20 mouse cellular contexts compared by ENCODE assay signal in genomic region chr7:24859234-24859633, GRCm38 (mm10). TPM values are rescaled to one million over a fixed set of nuclear protein-coding genes. Genes with fewer than 3 reads are reported as not detected.
DNase-seq lines count a peak whose midpoint lies in the region; ATAC-seq lines count a peak whose summit lies in the region.
"Had no signal": no experiment of that assay in that cellular context is flagged by ENCODE, and none has a peak within 500 bp of the region (broad histone marks: within the 10 kb centered on the region; RNA-seq: fewer than 3 reads in every experiment).

No protein-coding gene starts in this region.

- H3K4me3 ChIP-seq in lung, embryonic 15.5 days = no peak overlapping the region
- no peak overlapping the region for H3K4me3 ChIP-seq in liver, embryonic 12.5 days
- H3K4me3 ChIP-seq in stomach, embryonic 15.5 days (replicated peaks) = no peak overlapping the region
- H3K4me3 ChIP-seq: forebrain, embryonic 13.5 days; limb, embryonic 13.5 days; midbrain, embryonic 13.5 days had no signal

- H3K36me3 ChIP-seq in lung, embryonic 15.5 days = no peaks in the 10 kb centered on the region
- H3K36me3 ChIP-seq in liver, embryonic 12.5 days = no peaks in the 10 kb centered on the region
- H3K36me3 ChIP-seq in stomach, embryonic 15.5 days = no peaks in the 10 kb centered on the region
- H3K36me3 ChIP-seq: limb, embryonic 13.5 days; midbrain, embryonic 13.5 days had no signal

- no peaks in the 10 kb centered on the region for H3K9me3 ChIP-seq in lung, embryonic 15.5 days
- no peaks in the 10 kb centered on the region for H3K9me3 ChIP-seq in liver, embryonic 12.5 days (replicated peaks)
- no peaks in the 10 kb centered on the region for H3K9me3 ChIP-seq in stomach, embryonic 15.5 days
- H3K9me3 ChIP-seq: forebrain, embryonic 13.5 days; limb, embryonic 13.5 days; midbrain, embryonic 13.5 days had no signal

- peak; percentile 27; the same call in 1 of the 2 replicates for ATAC-seq in lung, embryonic 15.5 days (ENCODE audit: borderline replicate concordance, extremely low read depth, low FRiP score, low TSS enrichment)
- peak; percentile 100 for ATAC-seq in liver, embryonic 12.5 days
- peak; percentile 90; the same call in 1 of the 2 replicates for ATAC-seq in stomach, embryonic 15.5 days (ENCODE audit: insufficient read depth, low FRiP score, low read depth)
- ATAC-seq: forebrain, embryonic 13.5 days; midbrain, embryonic 13.5 days had no signal

- no peak overlapping the region for H3K9ac ChIP-seq in lung, embryonic 15.5 days
- H3K9ac ChIP-seq in liver, embryonic 12.5 days = peak overlapping the region; percentile 65
- H3K9ac ChIP-seq in stomach, embryonic 15.5 days = no peak overlapping the region
- H3K9ac ChIP-seq: forebrain, embryonic 13.5 days; limb, embryonic 13.5 days; midbrain, embryonic 13.5 days had no signal

- no peak overlapping the region for H3K4me2 ChIP-seq in lung, embryonic 15.5 days
- peak overlapping the region; percentile 46 for H3K4me2 ChIP-seq in liver, embryonic 12.5 days
- no peak overlapping the region for H3K4me2 ChIP-seq in stomach, embryonic 15.5 days
- H3K4me2 ChIP-seq: forebrain, embryonic 13.5 days; limb, embryonic 13.5 days; midbrain, embryonic 13.5 days had no signal

- H3K4me1 ChIP-seq in lung, embryonic 15.5 days = no peaks in the 10 kb centered on the region
- peaks cover 81% of the 10 kb centered on the region for H3K4me1 ChIP-seq in liver, embryonic 12.5 days
- no peaks in the 10 kb centered on the region for H3K4me1 ChIP-seq in stomach, embryonic 15.5 days
- H3K4me1 ChIP-seq: limb, embryonic 13.5 days; midbrain, embryonic 13.5 days had no signal

- no peak overlapping the region for H3K27ac ChIP-seq in lung, embryonic 15.5 days
- peak overlapping the region; percentile 96 for H3K27ac ChIP-seq in liver, embryonic 12.5 days
- no peak overlapping the region for H3K27ac ChIP-seq in stomach, embryonic 15.5 days
- H3K27ac ChIP-seq: forebrain, embryonic 13.5 days; limb, embryonic 13.5 days; midbrain, embryonic 13.5 days had no signal

- no peaks in the 10 kb centered on the region for H3K27me3 ChIP-seq in lung, embryonic 15.5 days
- no peaks in the 10 kb centered on the region; the same call in 1 of the 2 replicates for H3K27me3 ChIP-seq in liver, embryonic 12.5 days (replicated peaks)
- no peaks in the 10 kb centered on the region for H3K27me3 ChIP-seq in stomach, embryonic 15.5 days (replicated peaks)
- H3K27me3 ChIP-seq: forebrain, embryonic 13.5 days; limb, embryonic 13.5 days; midbrain, embryonic 13.5 days had no signal

- DNase-seq in lung, adult 18-20 months = no peak
- DNase-seq in c-Kit-positive CD71-positive TER-119-negative erythroid progenitor cells, embryonic 14.5 days (ENCODE audit: low read depth) = peak; percentile 48
- no peak for DNase-seq in gastrocnemius, postnatal 14 days
- no peak for DNase-seq in cerebellum, adult 11-12 months
- DNase-seq: adrenal gland, postnatal 36 days; cerebellum, adult 11 months; heart, adult 18-20 months; heart, postnatal 36 days; lung, postnatal 14 days; right cerebral cortex, adult 18-20 months had no signal

- WGBS in lung, embryonic 15.5 days = 69% methylated on average over 5 of the region's 5 CpGs
- 27% methylated on average over 5 of the region's 5 CpGs for WGBS in liver, embryonic 12.5 days (ENCODE audit: insufficient replicate concordance)
- 68% methylated on average over 5 of the region's 5 CpGs for WGBS in stomach, embryonic 15.5 days

- intact Hi-C loops in gastrocnemius, postnatal 14 days (cut with DNase I; ENCODE audit: low total_unique reads) = no loop called here

RNA-seq across cellular contexts. Expression of gene Gm9844, which starts 2.8 kb away (rescaled TPM):
- 14.1 and 18.4 TPM in 2 replicates for polyA plus RNA-seq in lung, embryonic 15.5 days (2015; fragmentation: Nextera tagmentation; extraction: Ambion mirVana)
- polyA plus RNA-seq in liver, embryonic 12.5 days (2016; fragmentation: Nextera tagmentation; extraction: Ambion mirVana) = 3.0 and 3.4 TPM in 2 replicates
- 13.5 and 34.6 TPM in 2 replicates for polyA plus RNA-seq in stomach, embryonic 15.5 days (2015; fragmentation: Nextera tagmentation; extraction: Ambion mirVana)
- 1 to 10 TPM in 1 of 2 experiments, not detected in 1; 1.0 TPM for total RNA-seq in gastrocnemius, postnatal 14 days (2021)
- total RNA-seq: adrenal gland, postnatal 36 days; heart, adult 18-20 months; heart, postnatal 36 days; layer of hippocampus, adult 8-10 months had no signal

RNA-seq across cellular contexts. Expression of gene Lypd4, which starts 10.5 kb away (rescaled TPM):
- not detected in 2 replicates for polyA plus RNA-seq in lung, embryonic 15.5 days (2015; fragmentation: Nextera tagmentation; extraction: Ambion mirVana)
- not detected in 2 replicates for polyA plus RNA-seq in liver, embryonic 12.5 days (2016; fragmentation: Nextera tagmentation; extraction: Ambion mirVana)
- not detected in 2 replicates for polyA plus RNA-seq in stomach, embryonic 15.5 days (2015; fragmentation: Nextera tagmentation; extraction: Ambion mirVana)
- total RNA-seq in gastrocnemius, postnatal 14 days (2021) = not detected
- total RNA-seq: adrenal gland, postnatal 36 days; common myeloid progenitor, adult 5-6 weeks; heart, adult 18-20 months; heart, postnatal 36 days; layer of hippocampus, adult 8-10 months had no signal
- polyA plus RNA-seq: embryonic facial prominence, embryonic 14.5 days; forebrain, embryonic 13.5 days; kidney, embryonic 16.5 days; limb, embryonic 13.5 days; midbrain, embryonic 13.5 days had no signal

RNA-seq across cellular contexts. Expression of gene Dmrtc2, which starts 10.6 kb away (rescaled TPM):
- not detected in 2 replicates for polyA plus RNA-seq in lung, embryonic 15.5 days (2015; fragmentation: Nextera tagmentation; extraction: Ambion mirVana)
- polyA plus RNA-seq in liver, embryonic 12.5 days (2016; fragmentation: Nextera tagmentation; extraction: Ambion mirVana) = not detected in 2 replicates
- not detected in 2 replicates for polyA plus RNA-seq in stomach, embryonic 15.5 days (2015; fragmentation: Nextera tagmentation; extraction: Ambion mirVana)
- total RNA-seq in gastrocnemius, postnatal 14 days (2021) = not detected
- total RNA-seq: adrenal gland, postnatal 36 days; common myeloid progenitor, adult 5-6 weeks; heart, adult 18-20 months; heart, postnatal 36 days; layer of hippocampus, adult 8-10 months had no signal
- polyA plus RNA-seq: embryonic facial prominence, embryonic 14.5 days; kidney, embryonic 16.5 days; limb, embryonic 13.5 days; midbrain, embryonic 13.5 days had no signal

RNA-seq across cellular contexts. Expression of gene Rps19, which starts 24.9 kb away (rescaled TPM):
- 2,408 and 2,762 TPM in 2 replicates for polyA plus RNA-seq in lung, embryonic 15.5 days (2015; fragmentation: Nextera tagmentation; extraction: Ambion mirVana)
- polyA plus RNA-seq in liver, embryonic 12.5 days (2016; fragmentation: Nextera tagmentation; extraction: Ambion mirVana) = 1,803 and 1,813 TPM in 2 replicates
- 2,480 and 2,486 TPM in 2 replicates for polyA plus RNA-seq in stomach, embryonic 15.5 days (2015; fragmentation: Nextera tagmentation; extraction: Ambion mirVana)
- total RNA-seq in gastrocnemius, postnatal 14 days (2021) = 100 to 1,000 TPM; 481 to 524 TPM

RNA-seq across cellular contexts. Expression of gene Cd79a, which starts 37.9 kb away (rescaled TPM):
- polyA plus RNA-seq in lung, embryonic 15.5 days (2015; fragmentation: Nextera tagmentation; extraction: Ambion mirVana) = 0.25 and 0.52 TPM in 2 replicates
- polyA plus RNA-seq in liver, embryonic 12.5 days (2016; fragmentation: Nextera tagmentation; extraction: Ambion mirVana) = 0.12 TPM in 1 of 2 replicates, not detected in the other
- 1.1 and 1.5 TPM in 2 replicates for polyA plus RNA-seq in stomach, embryonic 15.5 days (2015; fragmentation: Nextera tagmentation; extraction: Ambion mirVana)
- under 1 TPM; 0.16 to 0.23 TPM for total RNA-seq in gastrocnemius, postnatal 14 days (2021)
- total RNA-seq: common myeloid progenitor, adult 5-6 weeks had no signal

Comparison
In these comparisons a context has a peak if more than half of its experiments do, and no peak if none do; other contexts are left out.
1. ATAC-seq: peak in every context shown above with its lines; median percentile 100 in liver, embryonic 12.5 days; 90 in stomach, embryonic 15.5 days; 27 in lung, embryonic 15.5 days.